Mouse (Mus musculus) limb, embryonic 10.5 days (tissue): ENCODE measurements around the gene Hmgb1. TPM values are rescaled to one million over a fixed set of nuclear protein-coding genes. Genes with fewer than 3 reads are reported as not detected.

Experiments used
- DNase-seq: peaks from one replicate; pipeline ENCODE4 v3.0.0-alpha.2; 2017; ENCODE audit warnings: low spot score
- H3K27ac ChIP-seq: fragments of 300-500 bp; sonication (generic); 2 replicates; pipeline ENCODE4 v1.5.1; 2016; ENCODE audit warnings: mild to moderate bottlenecking
- H3K27me3 ChIP-seq: fragments of 300-500 bp; sonication (generic); 2 replicates; pipeline ENCODE4 v1.6.1; 2016; ENCODE audit warnings: low read depth, mild to moderate bottlenecking; ENCODE audit not compliant: poor library complexity, severe bottlenecking
- H3K36me3 ChIP-seq: fragments of 300-500 bp; sonication (generic); 2 replicates; pipeline ENCODE4 v1.6.1; 2016; ENCODE audit warnings: mild to moderate bottlenecking, moderate library complexity
- H3K4me1 ChIP-seq: fragments of 300-500 bp; sonication (generic); 2 replicates; pipeline ENCODE4 v1.6.1; 2016
- H3K4me3 ChIP-seq: fragments of 300-500 bp; sonication (generic); 2 replicates; pipeline ENCODE4 v1.5.1; 2016; ENCODE audit warnings: mild to moderate bottlenecking, moderate library complexity
- H3K9me3 ChIP-seq: fragments of 300-500 bp; sonication (generic); replicated peaks from 2 replicates; pipeline ENCODE4 v1.6.1; 2016; ENCODE audit warnings: mild to moderate bottlenecking
- WGBS: fragments of 180-500 bp; shearing (Covaris S2); methylation state at CpG from one replicate; pipeline ENCODE4 v1.1.7; 2016; 5-methylcytosine and 5-hydroxymethylcytosine counted together
- polyA plus RNA-seq: library from polyadenylated mRNA; unstranded; fragments of >200 nt; fragmentation: Nextera tagmentation; extraction: Ambion mirVana; gene quantifications from 2 replicates; pipeline ENCODE4 v1.2.1, GENCODE M21; 2016

The Hmgb1 gene
- polyA plus RNA-seq, 1 experiment from 2014 or later = 1,835 TPM

DNA sequence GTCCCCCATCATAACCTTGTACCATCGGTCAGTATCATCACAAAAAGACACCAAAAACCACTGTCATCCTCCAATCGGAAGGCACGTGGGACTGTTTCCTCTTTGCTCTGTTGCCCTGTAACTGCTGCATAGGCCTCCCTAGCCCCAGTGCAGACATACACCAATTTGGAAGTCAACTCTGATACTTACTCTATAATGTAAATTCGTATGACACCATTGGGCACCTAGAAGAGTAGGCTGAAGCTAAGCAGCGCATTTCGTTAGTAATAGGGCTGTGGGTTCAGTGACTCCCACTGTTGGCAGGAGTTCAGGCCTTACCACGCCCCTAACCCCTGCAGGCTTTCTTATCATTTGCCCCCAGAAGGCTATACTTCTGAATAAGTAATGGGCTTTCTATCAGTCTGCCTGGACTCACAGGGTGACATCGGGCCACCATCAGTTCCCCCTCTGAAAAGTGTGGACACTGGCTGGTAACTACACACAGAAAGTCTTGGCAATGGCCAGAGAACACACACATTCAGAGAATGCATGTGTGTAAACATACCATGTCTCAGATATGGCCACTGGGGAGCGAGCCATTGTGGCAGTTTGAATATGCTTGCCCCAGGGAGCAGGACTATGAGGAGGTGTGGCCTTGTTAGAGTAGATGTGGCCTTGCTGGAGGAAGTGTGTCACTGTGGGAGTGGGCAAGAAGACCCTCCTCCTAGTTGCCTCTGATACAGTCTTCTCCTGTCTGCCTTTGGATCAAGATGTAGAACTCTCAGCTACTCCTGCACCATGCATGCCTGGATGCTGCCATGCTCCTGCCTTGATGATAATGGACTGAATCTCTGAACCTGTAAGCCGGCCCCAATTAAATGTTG, 97.7 kb downstream of the Hmgb1 start:
- Histone ChIP-seq H3K9me3 (no peaks in the 10 kb centered on the region), H3K4me3 (no peak overlapping the region), H3K36me3 (no peaks in the 10 kb centered on the region), H3K4me1 (no peaks in the 10 kb centered on the region), H3K27ac (no peak overlapping the region), H3K27me3 (no peaks in the 10 kb centered on the region)
- WGBS = 90% methylated on average over 10 of the region's 10 CpGs
- no peak for DNase-seq

DNA sequence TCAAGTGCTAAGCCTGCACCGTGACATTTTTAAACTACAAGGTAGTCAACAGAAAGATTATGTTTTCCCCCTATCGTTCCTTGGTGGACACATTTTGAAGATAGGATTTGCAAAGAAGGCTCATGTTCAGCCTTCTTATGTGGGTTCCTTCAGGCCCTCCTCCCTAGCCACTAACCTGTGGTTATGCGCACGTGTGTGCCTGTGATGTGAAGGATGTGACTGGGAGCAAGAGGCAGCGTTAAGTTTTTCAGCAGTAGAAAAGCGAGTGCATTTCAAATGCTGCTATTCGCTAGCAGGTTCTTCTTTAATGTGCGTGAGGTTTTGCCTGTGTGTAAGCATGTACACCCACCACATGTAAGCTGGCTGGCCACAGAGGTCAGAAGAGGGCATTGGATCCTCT, 103.8 kb downstream of the Hmgb1 start:
- Histone ChIP-seq H3K36me3 (no peaks in the 10 kb centered on the region), H3K4me1 (peaks cover 14% of the 10 kb centered on the region), H3K27ac (no peak overlapping the region), H3K27me3 (no peaks in the 10 kb centered on the region), H3K4me3 (no peak overlapping the region), H3K9me3 (no peaks in the 10 kb centered on the region)
- no peak for DNase-seq
- 94% methylated on average over 8 of the region's 8 CpGs for WGBS

DNA sequence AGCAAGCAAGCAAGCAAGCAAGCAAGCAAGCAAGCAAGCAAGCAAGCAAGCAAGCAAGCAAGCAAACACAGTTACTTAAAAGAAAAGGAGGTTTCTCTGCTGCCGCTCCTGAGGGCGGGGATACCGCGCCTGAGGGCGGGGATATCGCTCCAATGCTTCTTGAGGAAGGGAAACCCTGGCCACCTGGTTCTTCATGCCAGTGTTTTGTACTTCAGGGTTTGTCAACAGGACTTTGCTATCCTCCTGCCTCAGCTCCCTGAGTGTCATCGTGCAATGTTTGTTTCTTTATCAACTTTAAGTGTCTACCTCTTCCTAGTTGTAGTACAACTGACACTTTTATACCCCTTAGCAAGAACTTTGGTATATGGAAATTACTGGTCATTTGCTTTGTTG, 104.5 kb downstream of the Hmgb1 start:
- no peaks in the 10 kb centered on the region for H3K27me3 ChIP-seq
- peak overlapping the region; percentile 70; the same call in 1 of the 2 replicates for H3K27ac ChIP-seq
- WGBS = 40% methylated on average over 7 of the region's 7 CpGs
- no peak for DNase-seq
- no peaks in the 10 kb centered on the region for H3K9me3 ChIP-seq
- no peaks in the 10 kb centered on the region for H3K36me3 ChIP-seq
- H3K4me3 ChIP-seq = no peak overlapping the region
- peaks cover 14% of the 10 kb centered on the region for H3K4me1 ChIP-seq

DNA sequence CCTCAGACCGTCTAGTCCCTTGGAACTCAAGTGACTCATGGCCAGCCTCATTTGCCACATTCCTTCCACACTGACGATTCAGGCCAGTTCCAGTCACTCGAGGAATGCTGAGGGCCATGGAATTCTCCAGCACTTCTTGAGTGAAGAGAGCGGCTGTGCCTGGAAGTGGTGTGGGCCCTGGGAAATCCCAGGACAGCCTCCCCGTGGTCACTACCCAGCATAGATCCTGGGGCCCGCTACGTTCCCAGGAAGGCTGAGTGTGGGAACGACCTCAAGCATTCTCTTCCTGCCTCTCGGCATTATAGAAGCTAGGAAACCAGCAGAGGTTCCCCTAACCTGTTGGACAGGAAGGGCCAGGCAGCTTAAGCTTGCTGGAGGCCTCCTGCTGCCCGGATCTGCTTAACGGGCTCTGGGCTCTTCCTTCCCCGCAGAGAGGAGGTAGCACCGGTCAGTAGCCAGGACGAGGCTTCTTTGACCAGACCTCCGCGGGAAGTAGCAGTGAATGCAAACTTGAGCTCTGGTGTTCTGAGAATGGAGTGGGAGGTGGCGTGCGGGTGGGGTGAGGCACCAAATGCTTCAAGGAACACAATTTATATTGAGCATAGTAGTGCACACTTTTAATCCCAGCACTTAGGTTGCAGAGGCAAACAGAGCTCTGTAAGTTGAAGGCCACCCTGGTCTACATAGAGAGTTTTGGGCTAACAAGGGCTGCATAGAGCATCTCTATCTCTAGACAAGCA, 105.1 kb downstream of the Hmgb1 start:
- no peak overlapping the region for H3K4me3 ChIP-seq
- H3K36me3 ChIP-seq = no peaks in the 10 kb centered on the region
- no peaks in the 10 kb centered on the region for H3K9me3 ChIP-seq
- H3K27me3 ChIP-seq = no peaks in the 10 kb centered on the region
- peaks cover 14% of the 10 kb centered on the region for H3K4me1 ChIP-seq
- H3K27ac ChIP-seq = peak overlapping the region; percentile 70
- 20% methylated on average over 18 of the region's 18 CpGs for WGBS
- peak; percentile 40 for DNase-seq

DNA sequence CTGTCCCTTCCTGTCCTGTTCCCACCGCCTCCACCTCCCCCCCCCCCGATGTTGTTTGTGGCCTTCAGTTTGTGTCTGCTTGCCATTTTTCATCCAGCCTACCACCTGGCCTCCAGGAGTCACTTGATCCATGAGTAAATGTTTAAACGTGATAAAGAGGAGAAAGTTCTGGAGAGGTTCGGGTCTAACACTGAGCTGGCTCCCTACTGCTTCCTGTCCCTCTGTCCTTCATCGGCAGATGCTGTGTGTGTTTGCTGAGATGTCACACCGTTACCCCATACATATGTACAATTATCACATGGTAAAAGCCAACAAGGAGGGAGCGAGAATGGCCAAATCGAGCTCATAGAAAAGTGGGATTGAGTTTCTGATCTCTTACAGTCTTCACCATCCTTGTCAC, 107.2 kb downstream of the Hmgb1 start:
- H3K9me3 ChIP-seq = no peaks in the 10 kb centered on the region
- WGBS = 89% methylated on average over 8 of the region's 8 CpGs
- H3K4me3 ChIP-seq = no peak overlapping the region
- no peak overlapping the region for H3K27ac ChIP-seq
- H3K27me3 ChIP-seq = no peaks in the 10 kb centered on the region
- DNase-seq = no peak
- H3K4me1 ChIP-seq = peaks cover 14% of the 10 kb centered on the region
- H3K36me3 ChIP-seq = no peaks in the 10 kb centered on the region

DNA sequence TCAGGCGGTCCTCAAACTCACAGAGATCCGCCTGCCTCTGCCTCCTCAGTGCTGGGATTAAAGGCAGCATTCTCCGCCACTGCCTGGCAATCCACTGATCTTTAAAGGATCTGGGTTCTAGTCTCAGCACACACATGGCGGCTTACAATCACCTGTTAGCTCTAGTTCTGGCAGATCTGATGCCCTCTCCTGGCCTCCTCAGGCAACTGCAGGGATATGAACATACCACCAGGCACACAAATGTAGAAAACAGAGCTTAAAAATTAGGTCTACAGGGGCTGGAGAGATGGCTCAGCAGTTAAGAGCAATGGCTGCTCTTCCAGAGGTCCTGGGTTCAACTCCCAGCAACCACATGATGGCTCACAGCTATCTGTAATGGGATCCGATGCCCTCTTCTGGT, 112.7 kb downstream of the Hmgb1 start:
- no peaks in the 10 kb centered on the region for H3K9me3 ChIP-seq
- no peaks in the 10 kb centered on the region; the same call in 1 of the 2 replicates for H3K4me1 ChIP-seq
- H3K4me3 ChIP-seq = no peak overlapping the region
- no peak for DNase-seq
- no peaks in the 10 kb centered on the region for H3K36me3 ChIP-seq
- WGBS = 95% methylated on average over 5 of the region's 5 CpGs
- no peak overlapping the region for H3K27ac ChIP-seq
- H3K27me3 ChIP-seq = no peaks in the 10 kb centered on the region

DNA sequence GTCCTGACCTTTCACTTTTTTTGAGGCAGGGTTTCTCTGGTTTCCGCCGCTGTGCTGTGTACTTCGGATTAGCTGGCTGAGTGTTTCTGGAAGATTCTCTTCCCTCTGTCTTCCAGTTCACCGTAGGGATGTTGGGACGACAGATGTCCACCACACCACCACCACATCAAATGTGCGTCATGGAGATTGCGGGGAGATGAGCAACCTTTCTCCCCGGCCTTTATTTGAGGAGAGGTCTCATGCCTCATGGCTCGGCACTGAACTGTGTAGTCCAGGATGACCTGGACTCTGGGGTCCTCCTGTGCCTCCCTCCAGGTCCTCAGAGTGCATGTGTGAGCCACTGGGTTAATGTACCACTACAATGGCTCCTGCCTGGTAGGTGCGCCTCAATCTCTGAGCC, 115.5 kb downstream of the Hmgb1 start:
- H3K4me1 ChIP-seq = no peaks in the 10 kb centered on the region; the same call in 1 of the 2 replicates
- no peak overlapping the region for H3K4me3 ChIP-seq
- no peak overlapping the region for H3K27ac ChIP-seq
- no peaks in the 10 kb centered on the region for H3K27me3 ChIP-seq
- WGBS = 95% methylated on average over 10 of the region's 10 CpGs
- no peaks in the 10 kb centered on the region for H3K36me3 ChIP-seq
- DNase-seq = no peak
- H3K9me3 ChIP-seq = no peaks in the 10 kb centered on the region

DNA sequence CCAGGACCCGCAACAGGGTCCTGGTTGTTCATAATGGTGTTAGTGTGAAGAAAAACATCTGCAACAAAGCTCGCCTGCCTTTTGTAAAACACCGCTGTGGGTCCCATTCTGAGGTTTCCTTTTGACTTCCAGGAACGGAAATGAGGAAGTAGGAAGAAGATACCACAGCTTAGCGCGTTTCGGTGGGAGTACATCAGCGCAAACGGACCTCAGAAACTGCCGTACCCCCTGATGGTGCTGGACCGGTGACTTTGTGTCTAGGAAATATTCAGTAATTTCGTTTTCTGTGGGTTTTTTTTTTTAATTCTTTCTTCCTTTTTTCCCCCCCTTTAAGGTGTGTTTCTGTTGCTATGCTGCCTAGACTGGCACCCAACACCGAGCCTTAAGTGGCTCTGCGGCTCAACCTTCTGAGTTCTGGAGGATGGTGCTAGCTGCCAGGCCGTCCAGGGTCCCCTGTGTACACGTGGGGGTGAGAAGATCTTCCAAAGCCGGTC, 116.0 kb downstream of the Hmgb1 start:
- Histone ChIP-seq H3K4me3 (no peak overlapping the region), H3K27ac (no peak overlapping the region), H3K9me3 (no peaks in the 10 kb centered on the region), H3K27me3 (no peaks in the 10 kb centered on the region), H3K36me3 (no peaks in the 10 kb centered on the region), H3K4me1 (no peaks in the 10 kb centered on the region; the same call in 1 of the 2 replicates)
- DNase-seq = no peak
- 91% methylated on average over 17 of the region's 17 CpGs for WGBS

DNA sequence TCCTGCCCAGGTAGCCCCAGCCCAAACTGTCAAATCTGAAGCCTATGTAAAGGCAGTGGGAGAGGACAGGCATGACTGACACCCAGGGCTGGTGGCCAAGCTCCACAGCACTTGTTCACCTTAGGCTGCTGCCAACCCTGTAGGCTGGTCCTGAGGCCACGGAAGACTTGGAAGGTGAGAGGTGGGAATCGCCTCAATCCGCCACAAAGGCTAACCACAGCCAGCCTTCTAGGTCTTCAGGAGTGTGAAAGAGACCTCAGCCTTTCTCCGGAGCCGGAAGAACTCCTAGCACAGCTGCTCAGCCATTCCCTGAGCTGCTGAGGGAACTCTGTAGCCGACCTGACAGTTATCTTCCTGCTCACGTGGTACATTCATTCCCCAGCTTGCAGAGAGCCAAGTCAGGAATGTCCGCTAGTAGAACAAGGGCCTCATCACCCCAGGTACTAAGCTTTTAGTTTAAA, 116.8 kb downstream of the Hmgb1 start:
- 70% methylated on average over 8 of the region's 8 CpGs for WGBS
- no peak overlapping the region for H3K4me3 ChIP-seq
- H3K9me3 ChIP-seq = no peaks in the 10 kb centered on the region
- no peaks in the 10 kb centered on the region; the same call in 1 of the 2 replicates for H3K4me1 ChIP-seq
- DNase-seq = no peak
- H3K27me3 ChIP-seq = no peaks in the 10 kb centered on the region
- H3K27ac ChIP-seq = no peak overlapping the region
- no peaks in the 10 kb centered on the region for H3K36me3 ChIP-seq

DNA sequence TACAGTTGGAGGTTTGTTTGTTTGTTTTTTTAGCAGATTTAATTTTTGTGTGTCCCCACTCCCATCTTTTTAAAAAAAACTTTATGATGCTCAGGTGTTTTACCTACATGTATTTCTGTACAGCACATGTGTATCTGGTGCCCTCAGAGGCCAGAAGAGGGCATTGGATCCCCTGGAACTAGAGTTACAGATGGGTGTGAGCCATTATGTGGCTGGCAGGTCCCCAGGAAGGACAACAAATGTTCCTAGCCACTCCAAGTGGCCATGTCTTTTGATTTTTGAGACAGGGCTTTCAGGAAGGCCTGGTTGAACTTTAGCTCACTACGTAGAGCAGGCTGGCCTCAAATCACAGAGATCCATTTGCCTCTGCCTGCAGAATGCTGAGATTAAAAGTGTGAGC, 121.5 kb downstream of the Hmgb1 start:
- no peak for DNase-seq
- no peak overlapping the region for H3K4me3 ChIP-seq
- WGBS = 73% methylated on average over 1 of the region's 1 CpGs
- no peaks in the 10 kb centered on the region for H3K36me3 ChIP-seq
- no peaks in the 10 kb centered on the region; the same call in 1 of the 2 replicates for H3K4me1 ChIP-seq
- no peak overlapping the region for H3K27ac ChIP-seq
- no peaks in the 10 kb centered on the region for H3K9me3 ChIP-seq
- H3K27me3 ChIP-seq = no peaks in the 10 kb centered on the region

DNA sequence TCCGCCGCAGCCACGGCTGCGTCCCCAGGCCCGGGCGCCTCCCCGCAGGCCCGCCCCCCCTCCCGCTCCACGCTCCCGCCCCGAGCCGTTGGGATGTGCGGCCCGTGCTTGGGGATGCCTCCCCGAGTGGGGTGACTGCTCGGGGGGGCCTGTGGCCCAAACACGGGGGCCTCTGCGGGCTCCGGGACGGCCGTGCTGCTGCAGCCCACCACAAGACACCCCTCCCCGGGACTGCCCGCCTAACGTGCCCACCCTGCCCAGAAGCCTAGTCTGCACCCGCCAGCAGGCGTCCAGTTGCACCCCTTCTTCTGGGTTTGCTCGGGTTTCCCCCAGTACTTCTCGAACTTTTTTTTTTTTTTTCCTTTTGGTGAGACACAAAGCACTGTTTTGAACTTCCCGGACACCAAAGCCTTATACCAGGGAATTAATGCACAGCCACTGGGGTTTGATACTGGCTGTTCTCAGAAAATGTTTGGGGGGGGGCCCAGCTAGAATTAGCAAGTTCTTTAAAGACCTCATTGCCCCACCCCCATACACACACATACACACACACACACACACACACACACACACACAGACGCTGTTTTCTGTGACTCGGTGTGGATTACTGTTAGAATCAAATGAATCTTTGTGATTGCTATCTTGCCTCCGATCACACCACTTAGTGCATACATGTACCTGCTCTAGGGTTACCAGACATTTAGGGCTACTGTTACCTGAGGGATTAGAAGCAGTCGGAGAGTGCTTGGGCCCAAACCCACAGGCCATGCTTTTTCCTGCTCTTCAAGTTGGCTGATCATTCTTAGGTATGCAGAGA, 130.7 kb downstream of the Hmgb1 start:
- no peak for DNase-seq
- H3K4me1 ChIP-seq = peaks cover 12% of the 10 kb centered on the region
- peaks cover 23% of the 10 kb centered on the region for H3K36me3 ChIP-seq

More for the DNA sequence above, 130.7 kb downstream of the Hmgb1 start:
- Histone ChIP-seq H3K27ac (peak overlapping the region; percentile 100), H3K4me3 (peak overlapping the region; percentile 92), H3K9me3 (no peaks in the 10 kb centered on the region), H3K27me3 (no peaks in the 10 kb centered on the region)
- 4% methylated on average over 31 of the region's 34 CpGs for WGBS
